Mouse (Mus musculus): ENCODE results near the gene Slc25a18.

DNA sequence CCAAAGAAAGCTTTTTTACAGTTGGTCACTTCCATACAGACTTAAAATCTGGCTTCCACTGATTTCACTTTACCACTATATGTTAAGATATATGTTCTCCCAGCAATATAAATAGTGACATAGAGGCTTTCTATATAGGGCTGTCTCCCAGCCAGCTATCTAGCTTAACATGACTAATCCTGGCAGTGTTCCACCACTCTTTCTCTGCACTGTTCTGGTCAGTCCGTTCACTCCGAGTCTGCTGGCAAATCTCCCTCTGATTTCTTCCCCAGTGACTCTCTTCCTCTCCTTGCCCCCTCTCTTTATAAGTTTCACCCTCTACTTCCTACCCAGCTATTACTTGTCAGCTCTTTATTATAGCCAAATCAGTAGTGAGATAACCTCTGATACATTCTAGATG is 47.4 kb upstream of the Slc25a18 start:
- no peak for TF ChIP-seq CTCF (IDR thresholded peaks at IDR 0.05; ENCODE audit: borderline replicate concordance, insufficient read depth, low read length)
- no peak for TF ChIP-seq POLR2A (IDR thresholded peaks at IDR 0.05; ENCODE audit: low read depth, low read length)
